Comparison of ENCODE assay signal across 8 mouse cellular contexts in genomic region chr9:27298411-27299285, GRCm38 (mm10). TPM values are rescaled to one million over a fixed set of nuclear protein-coding genes. Genes with fewer than 3 reads are reported as not detected.
A peak's percentile ranks its signal among the peaks of the same experiment; 100 is the strongest.
DNase-seq lines count a peak whose midpoint lies in the region; ATAC-seq lines count a peak whose summit lies in the region.

Igsf9b (plus strand) TSS chr9:27299204.

- H3K4me1 ChIP-seq in hindbrain, embryonic 16.5 days (ENCODE audit: control insufficient read depth, insufficient read depth, low read depth, low read length), result peaks cover 36% of the 10 kb centered on the region

- DNase-seq in adrenal gland, adult 2 months, result peak; percentile 97
- peak; percentile 95 for DNase-seq in embryo, embryonic 10 days (ENCODE audit: low spot score)
- peak; percentile 82 for DNase-seq in gastrocnemius, postnatal 10 days
- peak; percentile 88 to 92 for DNase-seq in layer of hippocampus, postnatal 25 days (ENCODE audit: extremely low spot score in 1 of 2, low spot score in 1 of 2)
- peak; percentile 90 for DNase-seq in lung, postnatal 10 days
- DNase-seq in retina, postnatal 7 days (ENCODE audit: low read depth, low spot score), result peak; percentile 86
- peak; percentile 86 for DNase-seq in urinary bladder, postnatal 4 days (ENCODE audit: low spot score in 2 of 2)

- WGBS in hindbrain, embryonic 16.5 days, result under 1% methylated on average over 38 of the region's 40 CpGs

- H3K27me3 ChIP-seq in hindbrain, embryonic 16.5 days (replicated peaks; ENCODE audit: control insufficient read depth, insufficient read depth, low read length), result no peaks in the 10 kb centered on the region; the same call in 1 of the 2 replicates

- H3K4me3 ChIP-seq in hindbrain, embryonic 16.5 days (ENCODE audit: low read length), result peak within 1 kb of the TSS; percentile 89

- H3K36me3 ChIP-seq in hindbrain, embryonic 16.5 days (ENCODE audit: control insufficient read depth, insufficient read depth, low read length), result no peaks in the 10 kb centered on the region

- H3K4me2 ChIP-seq in hindbrain, embryonic 16.5 days (ENCODE audit: low read length), result peak within 1 kb of the TSS; percentile 77

- peak; percentile 98 for ATAC-seq in hindbrain, embryonic 16.5 days

- peak within 1 kb of the TSS; percentile 89 for H3K27ac ChIP-seq in hindbrain, embryonic 16.5 days (ENCODE audit: low read depth, low read length)

- no peaks in the 10 kb centered on the region for H3K9me3 ChIP-seq in hindbrain, embryonic 16.5 days (ENCODE audit: control insufficient read depth, low read length)

- peak within 1 kb of the TSS; percentile 84 for H3K9ac ChIP-seq in hindbrain, embryonic 16.5 days (ENCODE audit: low read depth, low read length)

RNA-seq across cellular contexts. Expression of gene Igsf9b, which starts in this region (rescaled TPM):
- 1 to 10 TPM; 3.0 to 3.6 TPM for total RNA-seq in adrenal gland, adult 2 months (2021)
- polyA plus RNA-seq in adrenal gland, adult 2 months (2012; rRNA removed), result 2.1 and 2.5 TPM in 2 replicates
- total RNA-seq in gastrocnemius, postnatal 10 days (2021), result 1 to 10 TPM; 4.6 to 7.4 TPM
- 25.6 and 26.8 TPM in 2 replicates for polyA plus RNA-seq in hindbrain, embryonic 16.5 days (2015; fragmentation: Nextera tagmentation; extraction: Ambion mirVana)
- total RNA-seq in layer of hippocampus, postnatal 25 days (2021), result 10 to 100 TPM; 26.0 to 37.2 TPM

Comparison
In these comparisons a context has a peak if more than half of its experiments do, and no peak if none do; other contexts are left out.
1. Peak in every context shown above with its lines: DNase-seq, ATAC-seq, H3K4me3 ChIP-seq and H3K27ac ChIP-seq.